Mouse (Mus musculus): ENCODE measurements around the gene Cdc42ep4.

Gene Cdc42ep4

GRCm38 (mm10) chr11:113751484-113752084, at the start of gene Cdc42ep4:
Cdc42ep4 (minus strand) TSS chr11:113751881.
- peak; percentile 76 for DNase-seq

- no peak for DNase-seq
These were observed 48.3 kb upstream of the Cdc42ep4 start for GRCm38 (mm10) chr11:113800026-113800425.

DNA sequence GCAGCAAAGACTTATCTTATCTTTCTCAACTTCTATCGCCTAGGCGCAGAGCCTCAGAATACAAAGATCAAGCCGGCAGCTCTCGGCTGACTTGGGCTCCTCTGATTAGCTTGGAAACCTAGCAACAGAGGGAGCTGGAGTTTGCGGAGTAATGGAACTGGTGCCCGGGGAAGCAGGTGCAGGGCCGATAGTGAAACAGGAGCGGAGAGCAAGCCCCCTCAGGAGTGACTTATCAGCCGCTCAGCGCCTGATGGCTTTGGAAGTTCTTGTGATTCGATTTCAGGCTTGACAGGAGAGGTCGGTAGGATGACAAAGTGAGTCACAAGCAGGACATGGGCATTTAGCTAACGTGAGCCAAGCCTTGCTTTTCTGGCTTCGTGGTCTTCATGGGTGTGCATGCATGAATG, 47.4 kb upstream of the Cdc42ep4 start:
- no peak for DNase-seq

DNA sequence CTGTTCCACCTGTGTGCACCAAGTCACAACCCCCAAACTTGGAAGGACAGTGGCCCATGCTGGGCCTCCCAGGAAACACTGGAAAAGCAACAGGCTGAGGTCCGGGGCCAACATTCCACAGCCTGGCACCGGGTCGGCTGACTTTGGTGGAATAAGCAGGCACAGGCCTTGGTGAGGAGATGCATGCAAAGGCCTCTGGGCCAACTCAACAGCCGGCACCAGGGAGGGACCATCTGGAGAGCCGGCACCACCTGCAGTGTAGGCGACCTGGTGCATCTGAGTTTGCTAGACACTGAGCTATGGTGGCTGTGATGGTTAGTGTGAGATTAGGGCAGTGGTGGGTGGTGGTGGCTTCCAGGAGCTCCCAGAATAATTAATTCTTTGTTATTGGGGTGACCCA, 46.3 kb upstream of the Cdc42ep4 start:
- no peak for DNase-seq

- DNase-seq = peak; percentile 6
These were observed 45.6 kb upstream of the Cdc42ep4 start for GRCm38 (mm10) chr11:113797014-113797983.

- DNase-seq = peak; percentile 3
These were observed 44.2 kb upstream of the Cdc42ep4 start for GRCm38 (mm10) chr11:113795846-113796245.

GRCm38 (mm10) chr11:113791357-113792215, 39.9 kb upstream of the Cdc42ep4 start:
- no peak for DNase-seq

DNA sequence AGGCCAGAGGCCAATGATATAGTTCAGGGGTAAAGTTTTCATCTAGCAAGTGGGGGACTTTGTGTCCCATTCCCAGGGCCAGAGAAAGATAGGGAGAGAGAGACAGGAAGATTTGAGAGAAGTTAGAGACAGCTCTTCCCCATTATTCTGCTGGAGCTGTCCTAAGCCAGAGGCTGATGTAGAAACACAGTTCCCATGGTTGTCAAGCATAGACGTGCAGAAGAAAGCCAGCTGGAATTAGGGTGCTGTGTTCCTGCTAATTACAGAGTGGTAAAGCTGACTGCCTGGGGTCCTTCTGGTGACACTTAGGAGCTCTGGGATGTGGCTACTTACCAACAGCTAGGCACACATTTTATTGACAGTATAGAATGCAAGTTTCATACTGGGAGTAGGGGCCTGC, 37.4 kb upstream of the Cdc42ep4 start:
- no peak for DNase-seq

DNA sequence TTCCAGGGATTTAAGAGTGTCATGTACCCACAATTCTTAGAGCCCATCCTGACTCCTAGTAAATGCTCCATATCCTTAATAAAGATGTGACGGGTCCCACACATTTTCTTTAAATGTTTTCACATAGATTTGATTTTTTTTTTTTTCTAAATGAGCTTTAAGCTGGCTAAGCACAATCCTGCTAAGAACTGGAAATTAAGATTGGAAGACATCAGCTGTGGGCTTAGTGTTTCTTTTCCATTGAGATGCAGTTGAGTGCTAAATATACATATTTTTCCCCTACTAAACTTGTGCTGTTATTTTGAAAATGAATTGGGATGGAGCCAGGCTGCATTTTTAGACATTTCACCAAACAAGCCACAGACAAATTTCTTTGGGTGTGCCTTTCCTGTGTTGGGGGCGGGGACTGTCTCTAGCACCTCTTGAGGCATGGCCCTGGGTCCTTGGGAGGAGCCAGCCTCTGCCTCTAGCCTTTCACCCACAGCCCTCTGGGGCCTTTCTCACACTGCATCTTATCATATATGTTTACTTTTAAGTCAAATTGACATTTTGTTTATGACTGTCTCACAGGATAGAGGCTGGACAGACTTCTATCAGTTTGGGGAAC, 36.6 kb upstream of the Cdc42ep4 start:
- DNase-seq = no peak

DNA sequence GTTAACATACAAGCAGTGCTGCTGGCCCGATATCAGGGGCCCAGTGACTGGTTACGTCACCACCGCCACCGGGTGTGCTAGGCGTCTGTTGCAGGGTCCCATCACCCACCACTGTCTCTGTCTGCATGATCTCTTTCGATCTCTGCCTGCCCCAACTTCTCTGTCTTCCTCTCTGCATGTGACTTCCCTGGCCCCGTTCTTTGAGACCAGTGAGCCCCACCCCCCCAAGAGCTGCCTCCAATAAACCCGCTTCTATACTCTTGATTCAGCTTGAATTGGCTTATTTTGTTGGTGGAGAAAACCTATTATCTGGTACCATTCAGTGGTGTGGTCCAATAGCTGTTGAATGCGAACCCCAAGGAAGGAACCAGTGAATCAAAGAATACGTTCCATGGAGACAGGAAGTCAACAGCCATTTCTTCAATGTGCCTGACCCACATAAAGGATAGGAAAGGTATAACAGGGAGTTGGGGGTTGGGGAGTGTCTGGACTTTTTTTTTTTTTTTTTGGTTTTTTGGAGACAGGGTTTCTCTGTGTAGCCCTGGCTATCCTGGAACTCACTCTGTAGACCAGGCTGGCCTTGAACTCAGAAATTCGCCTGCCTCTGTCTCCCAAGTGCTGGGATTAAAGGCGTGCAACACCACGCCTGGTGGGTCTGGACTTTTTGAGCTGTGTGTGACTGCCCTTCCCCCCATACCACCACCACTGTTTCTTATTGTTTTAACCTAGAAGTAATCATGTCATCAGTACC, 35.9 kb upstream of the Cdc42ep4 start:
- no peak for DNase-seq

DNA sequence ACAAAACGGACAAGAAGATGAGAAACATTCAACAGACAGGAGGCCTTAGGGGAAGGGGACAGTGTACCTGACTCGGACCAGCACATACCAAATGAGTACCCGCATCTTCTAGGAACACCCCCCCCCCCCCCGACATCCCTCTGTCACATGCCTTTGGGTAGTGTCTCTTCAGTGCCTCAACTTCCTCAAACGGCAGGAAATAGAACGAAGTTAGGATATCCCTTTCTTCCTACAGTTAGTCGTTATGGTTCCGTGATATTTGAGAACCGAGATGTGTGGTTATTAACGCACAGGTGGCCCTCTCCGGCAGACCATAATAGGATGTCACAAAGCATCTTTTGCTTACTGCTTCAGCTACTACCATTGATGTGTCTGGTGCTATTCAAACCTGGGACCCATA, 35.3 kb upstream of the Cdc42ep4 start:
- DNase-seq = no peak

GRCm38 (mm10) chr11:113786395-113786794, 34.7 kb upstream of the Cdc42ep4 start:
- no peak for DNase-seq

DNA sequence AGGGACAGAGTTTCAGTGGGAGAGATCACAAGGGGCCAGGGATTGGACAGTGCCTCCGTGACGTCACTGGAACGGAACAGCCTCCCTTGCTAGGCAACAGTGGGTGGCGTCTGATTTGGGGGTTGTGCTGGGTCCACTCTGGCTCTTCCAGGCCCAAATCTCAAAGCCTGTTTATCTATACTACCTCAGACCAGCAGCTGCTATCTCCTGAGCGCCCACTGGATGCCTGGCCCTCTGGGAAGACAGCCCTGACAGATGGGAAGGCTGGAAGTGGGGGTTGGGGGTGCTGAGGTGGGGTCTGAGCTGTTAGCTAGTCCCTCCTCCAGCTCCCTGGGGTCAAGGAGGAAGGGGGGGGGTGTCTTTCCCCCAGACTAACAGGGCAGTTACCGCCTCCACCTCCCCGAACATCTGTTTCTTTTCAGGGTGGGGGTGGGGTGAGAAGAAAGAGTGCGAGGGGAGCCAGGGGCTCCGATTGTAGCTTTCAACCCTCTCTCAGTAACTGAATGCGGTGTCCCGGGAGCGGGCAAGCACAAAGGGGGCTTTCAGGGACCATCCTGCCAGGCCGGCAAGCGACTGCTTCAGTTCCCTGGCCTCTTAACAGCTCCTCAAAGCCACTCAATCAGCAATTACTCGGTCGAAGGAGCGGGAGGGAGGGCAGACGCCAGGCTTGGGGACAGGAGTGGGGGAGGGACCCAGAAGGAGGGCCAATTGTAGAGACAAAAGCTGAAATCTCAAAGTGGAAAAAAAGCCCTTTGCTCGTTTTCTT, 33.9 kb upstream of the Cdc42ep4 start:
- DNase-seq = peak; percentile 67

DNA sequence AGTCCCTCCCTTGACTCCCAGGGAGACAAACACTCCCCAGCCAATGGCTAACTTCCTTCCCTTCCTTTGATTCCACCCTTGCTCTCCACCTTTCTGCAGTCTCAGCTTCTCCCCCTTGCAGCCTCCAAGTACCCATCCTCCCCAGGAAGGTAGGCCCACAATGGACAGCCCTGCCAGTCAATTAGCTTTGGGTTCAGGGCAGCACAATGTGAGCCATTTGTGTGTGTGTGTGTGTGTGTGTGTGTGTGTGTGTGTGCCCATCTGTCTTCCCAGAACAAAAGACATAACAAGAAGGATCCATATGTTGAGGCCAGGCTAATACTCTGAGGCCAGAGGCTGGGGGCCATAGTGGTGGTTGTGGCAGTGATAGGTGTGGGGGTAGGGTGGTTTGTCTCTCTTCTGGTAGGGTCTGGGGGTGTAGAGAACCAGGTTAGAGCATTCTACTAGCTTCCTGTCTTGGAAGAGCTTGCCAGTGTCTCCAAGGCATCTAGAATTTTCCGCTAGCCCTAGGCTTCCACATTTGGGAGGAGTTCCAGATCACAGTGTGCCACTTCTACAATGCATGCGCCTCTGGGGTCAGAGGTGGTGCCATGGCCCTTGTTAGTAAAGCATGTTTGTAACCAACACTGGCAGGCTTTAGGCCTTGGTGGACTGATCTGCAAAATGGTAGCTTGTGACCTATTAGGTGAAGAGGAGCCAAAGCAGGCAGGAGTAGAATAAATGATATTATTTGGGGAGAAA, 33.1 kb upstream of the Cdc42ep4 start:
- DNase-seq = no peak

- DNase-seq = no peak
These were observed 30.8 kb upstream of the Cdc42ep4 start for GRCm38 (mm10) chr11:113782496-113782895.

GRCm38 (mm10) chr11:113782006-113782405, 30.3 kb upstream of the Cdc42ep4 start:
- DNase-seq = no peak

DNA sequence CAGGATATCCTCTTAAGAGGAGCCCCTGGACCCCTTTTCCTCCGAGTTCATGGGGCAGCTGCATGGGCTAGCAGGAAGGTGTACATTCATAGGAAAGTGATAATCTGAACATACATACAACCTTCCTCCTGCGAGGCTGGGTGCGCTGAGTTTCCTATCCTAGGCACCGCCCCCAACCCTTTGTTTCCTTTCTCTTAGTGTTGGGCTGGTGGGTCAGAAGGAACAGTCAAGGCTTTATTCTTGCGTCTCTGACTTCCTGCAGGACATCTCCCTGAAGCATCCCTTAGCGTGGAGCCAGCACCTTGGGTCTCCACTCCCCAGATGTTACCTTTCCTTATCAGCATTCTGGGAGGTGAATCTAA, 28.0 kb upstream of the Cdc42ep4 start:
- DNase-seq = no peak

- DNase-seq = no peak
These were observed 27.3 kb upstream of the Cdc42ep4 start for GRCm38 (mm10) chr11:113778733-113779679.

DNA sequence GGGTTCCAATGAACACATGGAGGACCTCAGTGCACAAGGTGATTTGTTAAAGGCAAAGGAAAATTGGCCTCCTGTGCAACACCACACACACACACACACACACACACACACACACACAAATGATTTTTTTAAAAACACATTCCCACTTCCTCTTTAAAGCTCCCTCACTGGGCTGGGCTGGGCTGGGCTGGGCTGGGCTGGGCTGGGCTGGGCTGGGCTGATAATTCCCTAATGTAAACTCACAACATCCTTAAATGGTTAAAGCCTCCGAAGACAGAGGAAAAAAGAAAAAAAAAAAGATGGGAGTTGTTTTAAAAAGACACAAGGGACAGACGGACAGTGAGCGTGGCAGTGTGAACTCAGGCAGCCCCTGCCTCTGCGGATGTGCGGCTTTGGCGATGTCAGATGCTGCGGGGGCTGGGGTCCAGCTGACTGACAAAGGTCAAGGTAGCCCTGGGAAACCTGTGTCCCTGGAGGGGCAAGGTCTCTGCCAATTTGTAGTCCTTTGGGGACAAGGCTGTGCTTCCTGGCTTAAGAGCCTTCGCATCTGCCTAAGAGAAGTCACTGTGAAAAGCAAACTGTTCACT, 26.3 kb upstream of the Cdc42ep4 start:
- DNase-seq = no peak

Data from right cerebral cortex, postnatal 14 days (tissue).